Mouse (Mus musculus) adrenal gland, adult 2 months (tissue): ENCODE measurements around the gene 1600014C10Rik. TPM values are rescaled to one million over a fixed set of nuclear protein-coding genes. Genes with fewer than 3 reads are reported as not detected.
A peak's percentile ranks its signal among the peaks of the same experiment; 100 is the strongest.

Experiments used
- DNase-seq: peaks from one replicate; pipeline ENCODE4 v3.0.0; 2021
- polyA plus RNA-seq: library from polyadenylated mRNA; depleted of rRNA; stranded (reverse); fragments of >200 nt; gene quantifications from 2 replicates; pipeline ENCODE4 v1.2.3, GENCODE M21; 2012
- total RNA-seq, 2 experiments: library from RNA; stranded (reverse); gene quantifications; 2 replicates each; pipeline ENCODE4 v1.2.3; 2021

Gene 1600014C10Rik
- total and polyA plus RNA-seq, 3 experiments: 18.7 to 40.5 (median 37.8) TPM

DNA sequence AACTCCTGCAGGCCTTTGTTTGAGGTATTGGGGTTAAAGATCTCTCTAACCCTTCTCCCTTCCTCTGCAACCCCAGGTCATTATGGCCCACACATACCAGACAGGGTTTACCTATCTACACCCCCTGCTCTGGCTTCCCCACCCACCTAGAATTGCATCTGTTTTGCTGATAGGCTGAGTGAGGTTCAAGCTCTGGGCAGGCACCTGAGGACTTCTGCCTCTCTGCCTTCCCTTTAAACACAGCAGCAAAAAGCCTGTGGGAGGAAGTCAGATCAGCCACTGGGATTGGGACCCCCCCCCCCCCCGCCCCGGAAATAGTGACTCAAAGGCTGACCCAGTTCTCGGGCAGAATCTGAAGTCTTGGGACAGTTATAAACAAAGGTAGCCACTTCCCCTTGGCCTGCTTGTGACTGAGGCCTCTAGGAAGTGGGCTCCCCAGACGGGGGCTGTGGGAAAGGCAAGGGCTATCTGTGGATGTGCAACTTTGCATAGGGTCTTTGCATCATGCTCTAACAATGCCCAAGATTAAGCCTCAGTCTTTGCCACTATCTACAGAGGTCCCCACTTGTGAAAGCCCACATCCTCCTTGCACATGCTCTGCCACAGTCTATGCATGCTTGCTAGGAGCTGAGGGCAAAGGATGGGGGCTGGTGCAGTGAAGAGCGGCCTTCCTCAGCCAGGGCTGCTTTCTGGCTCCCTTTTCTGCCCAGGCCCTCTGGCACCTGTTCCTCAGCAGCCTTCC lies 31.6 kb downstream of the 1600014C10Rik start:
- DNase-seq: no peak

DNA sequence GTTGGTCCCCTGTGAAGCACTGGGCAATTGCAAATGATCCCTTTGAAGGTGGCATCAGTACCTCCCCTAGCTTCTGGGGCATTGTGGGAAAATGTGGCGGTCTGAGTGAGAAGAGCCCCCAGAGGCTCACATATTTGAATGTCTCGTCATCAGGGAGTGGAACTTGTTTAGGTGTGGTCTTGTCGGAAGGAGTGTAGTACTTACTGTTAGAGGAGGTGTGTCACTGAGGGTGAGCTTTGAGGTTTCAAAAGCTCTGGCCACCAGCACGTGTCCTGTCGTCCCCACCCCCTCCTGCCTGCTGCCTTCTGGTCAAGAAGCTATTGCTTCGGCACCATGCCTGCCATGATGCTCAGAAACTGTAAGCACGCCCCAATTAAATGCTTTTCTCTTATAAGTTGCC lies 32.3 kb downstream of the 1600014C10Rik start:
- no peak for DNase-seq

DNA sequence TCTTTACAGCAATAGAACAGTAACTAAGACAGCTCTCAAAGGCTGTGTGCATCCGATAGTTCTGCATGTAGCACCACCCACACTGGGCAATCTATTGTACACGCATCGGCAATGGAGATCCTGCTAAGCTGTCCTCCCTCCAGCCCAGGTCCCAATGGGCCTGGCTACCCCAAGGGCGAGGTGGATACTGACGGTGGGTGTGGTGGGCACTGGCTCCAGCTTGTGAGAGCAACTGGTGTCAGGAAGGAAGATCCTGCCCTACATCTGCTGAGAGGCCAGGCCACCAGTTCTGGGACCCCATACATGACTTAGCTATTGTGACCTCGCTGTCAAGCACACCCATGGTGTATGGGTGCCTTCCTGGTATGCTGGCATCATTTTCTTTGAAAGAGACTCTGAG lies 32.7 kb downstream of the 1600014C10Rik start:
- DNase-seq: no peak

DNA sequence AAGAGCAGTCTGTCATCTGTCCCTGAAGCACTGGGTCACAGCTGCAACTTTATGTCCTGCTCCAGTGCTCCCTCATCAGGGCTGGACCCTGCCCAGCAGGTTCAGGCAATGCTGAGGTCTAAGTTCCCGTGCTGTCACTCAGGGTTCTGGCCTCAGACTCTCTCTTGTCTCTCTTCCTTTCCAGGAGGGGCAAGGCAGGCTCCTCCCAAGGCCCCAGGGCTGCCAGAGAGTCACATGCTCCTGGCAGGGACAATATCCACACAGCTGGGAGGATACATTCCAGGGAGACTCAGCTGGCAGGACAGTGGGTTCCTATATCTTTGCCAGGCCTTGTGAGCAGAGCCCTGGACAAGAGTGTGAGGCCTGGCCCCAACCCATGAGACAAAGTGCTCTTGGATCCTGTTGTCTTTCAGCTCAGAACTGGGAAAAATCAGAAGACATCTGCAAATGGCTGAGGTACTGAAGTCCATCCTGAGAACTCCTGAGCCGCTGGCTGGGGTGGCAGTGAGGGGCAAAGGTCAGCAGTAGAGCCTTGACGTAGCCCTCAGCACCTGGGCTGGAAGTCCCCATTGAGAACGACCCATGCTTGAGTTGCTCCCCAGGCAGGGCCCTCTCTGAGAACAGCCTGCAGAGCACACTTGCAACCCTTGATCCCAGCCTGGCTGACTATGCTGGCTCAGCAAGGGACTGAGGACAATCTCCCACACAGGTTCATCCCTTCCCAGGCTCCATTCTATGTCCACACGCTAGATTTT lies 34.6 kb downstream of the 1600014C10Rik start:
- DNase-seq: peak; percentile 88

DNA sequence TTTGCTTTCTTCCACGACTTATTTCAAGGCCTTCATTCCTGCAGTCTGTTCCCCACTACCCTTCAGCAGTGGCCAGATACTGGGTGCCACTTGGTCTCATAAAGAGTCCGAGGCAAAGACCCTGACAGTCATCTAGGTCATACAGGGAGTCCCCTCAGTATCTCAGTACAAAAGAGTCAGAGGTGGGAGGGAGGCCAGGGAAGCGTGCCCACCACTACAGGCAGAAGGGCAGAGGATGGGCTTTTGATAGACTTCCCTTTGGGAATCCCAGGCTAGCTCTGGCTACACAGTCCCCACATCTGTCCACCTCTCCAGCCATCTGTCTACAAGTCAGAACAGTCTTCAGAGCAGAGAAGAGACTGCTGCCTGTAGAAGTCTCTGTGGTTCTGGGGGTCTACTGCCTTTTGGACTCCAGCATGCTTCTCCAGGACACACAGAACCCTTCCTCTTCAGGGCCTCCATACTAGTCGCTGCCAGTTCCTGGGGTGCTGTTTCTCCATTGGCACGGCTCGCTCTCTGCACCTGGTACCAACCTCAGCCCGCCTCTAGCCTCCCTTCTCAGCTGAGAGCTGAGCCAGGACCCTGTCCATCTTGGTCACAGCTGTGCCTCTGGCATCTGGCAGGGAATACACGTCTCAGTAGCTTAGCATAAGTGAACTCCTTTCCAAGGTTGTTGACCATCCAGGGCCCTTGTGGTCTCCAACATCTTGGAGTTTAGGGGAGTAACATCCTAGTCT lies 35.8 kb downstream of the 1600014C10Rik start:
- DNase-seq: no peak

DNA sequence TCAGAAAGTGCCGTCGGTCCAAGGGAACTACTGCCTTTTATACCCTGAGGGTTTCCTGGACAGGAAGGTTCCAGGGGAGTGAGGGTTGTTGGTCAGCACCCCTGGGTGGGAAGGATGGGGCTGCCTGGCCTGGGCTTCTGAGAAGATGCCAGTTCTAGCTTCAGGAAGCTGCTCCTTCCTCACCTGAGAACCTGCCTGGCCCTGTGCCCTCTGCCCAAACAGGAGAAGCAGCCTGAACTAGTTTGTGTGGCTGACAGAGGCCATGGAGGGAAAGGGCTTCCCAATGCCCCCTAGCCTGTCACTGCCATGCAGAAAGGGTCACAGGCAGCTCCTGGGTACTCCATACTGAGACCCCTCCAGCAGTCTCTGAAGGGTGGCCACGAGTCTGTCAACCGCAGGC lies 36.5 kb downstream of the 1600014C10Rik start:
- no peak for DNase-seq

DNA sequence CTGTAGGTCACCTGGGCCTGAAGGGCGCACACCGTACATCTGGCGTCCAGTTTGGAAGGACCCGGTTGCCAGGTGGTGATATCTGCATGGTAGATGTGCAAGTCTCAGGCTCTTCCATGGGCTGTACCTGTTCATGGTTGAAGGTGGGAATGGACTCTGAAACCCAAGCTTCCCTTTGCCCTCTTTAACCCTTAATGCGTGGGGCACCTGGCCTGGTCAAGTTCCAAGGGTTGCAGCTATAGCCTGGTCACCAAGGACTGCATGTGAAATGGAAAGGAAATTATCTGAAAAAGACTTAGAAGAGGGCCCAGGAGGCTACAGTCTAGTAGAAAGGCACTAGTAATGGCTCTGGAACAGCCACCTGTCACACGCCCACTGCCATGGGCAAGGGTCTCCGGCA lies 37.8 kb downstream of the 1600014C10Rik start:
- DNase-seq: no peak

DNA sequence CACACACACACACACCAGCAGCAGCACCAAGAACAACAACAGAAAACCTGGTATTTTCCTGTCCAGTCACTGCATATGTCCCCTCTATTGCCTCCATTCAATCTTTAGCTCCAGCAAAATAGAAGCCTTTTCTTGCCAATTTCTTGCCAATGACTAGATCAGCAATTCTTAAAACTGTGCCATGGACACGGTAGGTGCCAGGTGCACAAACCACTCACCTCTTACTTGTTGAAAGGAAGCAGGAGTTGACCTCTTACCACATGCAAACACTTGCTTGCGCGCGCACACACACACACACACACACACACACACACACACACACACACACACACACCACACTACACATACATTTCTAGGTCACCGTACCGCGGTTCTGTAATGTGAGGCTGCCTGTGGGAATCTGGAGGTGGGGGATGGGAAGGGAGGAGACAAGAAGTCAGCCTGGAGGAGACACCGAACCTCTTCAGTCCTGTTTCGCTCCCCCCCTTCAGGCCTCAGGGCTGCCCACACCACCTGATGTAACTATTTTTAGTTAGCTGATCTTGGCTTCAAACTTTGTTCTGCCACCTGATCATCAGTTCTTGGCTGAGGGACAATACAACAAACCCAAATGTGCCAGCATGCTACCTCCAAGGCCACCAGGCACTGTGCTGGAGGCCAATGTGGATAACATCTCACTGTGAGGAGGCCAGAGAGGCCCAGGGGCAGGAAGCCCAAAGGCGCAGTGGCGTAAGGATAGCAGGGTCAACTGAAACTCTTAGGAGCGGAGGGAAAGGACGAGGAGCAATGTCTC lies 41.8 kb downstream of the 1600014C10Rik start:
- DNase-seq: peak; percentile 57

DNA sequence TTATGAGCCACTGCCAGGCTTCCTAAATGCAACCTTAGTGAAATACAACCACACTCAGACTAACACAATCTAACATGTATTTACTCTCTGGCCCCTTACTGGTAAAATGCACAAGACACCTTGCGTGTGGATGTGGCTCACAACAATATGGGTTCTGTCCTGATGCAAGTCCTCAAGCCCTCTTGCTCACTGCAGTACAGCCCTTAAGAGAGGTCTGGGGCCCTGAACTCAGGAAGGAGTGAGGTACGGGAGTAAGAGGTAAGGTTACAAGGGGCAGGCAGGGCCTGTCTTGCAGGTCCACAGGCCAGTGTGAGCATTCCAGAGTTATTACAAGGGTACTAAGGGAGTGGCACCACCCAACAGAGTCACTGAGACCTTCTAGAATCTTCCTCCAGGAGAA lies 43.2 kb downstream of the 1600014C10Rik start:
- no peak for DNase-seq

DNA sequence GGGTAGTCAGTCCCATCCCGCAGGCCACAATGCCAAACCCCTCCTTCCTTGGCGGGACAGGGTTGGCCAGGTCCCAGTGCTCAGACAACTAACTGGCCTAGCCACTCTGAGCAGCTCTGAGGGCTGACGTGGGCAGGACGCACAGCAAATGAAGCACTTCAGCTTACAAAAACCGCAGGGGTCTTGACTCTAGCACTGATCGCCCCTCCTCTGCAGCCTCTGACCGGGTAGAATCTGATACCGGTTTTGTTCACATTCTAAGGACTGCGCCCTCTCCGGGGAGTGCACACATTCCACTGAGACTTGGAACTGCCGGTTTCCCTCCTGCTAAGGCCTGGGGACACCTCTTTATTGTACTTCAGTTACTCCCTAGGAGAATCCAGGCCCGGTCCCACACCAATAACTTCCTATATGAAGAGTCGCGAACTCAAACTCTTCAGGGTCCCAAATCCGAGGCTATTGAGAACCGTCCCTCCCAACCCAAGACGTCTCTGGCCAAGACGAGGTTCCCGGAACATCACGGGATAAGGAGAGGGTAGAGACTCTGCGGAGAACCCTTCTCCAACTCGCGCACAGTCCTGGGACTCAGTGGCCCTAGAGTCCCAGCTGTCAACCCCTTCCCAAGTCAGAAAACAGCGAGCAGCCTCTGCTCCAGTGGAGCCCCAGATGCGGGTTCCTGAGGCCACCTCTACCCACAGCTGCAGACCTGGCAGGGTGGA lies 44.3 kb downstream of the 1600014C10Rik start:
- peak; percentile 85 for DNase-seq

DNA sequence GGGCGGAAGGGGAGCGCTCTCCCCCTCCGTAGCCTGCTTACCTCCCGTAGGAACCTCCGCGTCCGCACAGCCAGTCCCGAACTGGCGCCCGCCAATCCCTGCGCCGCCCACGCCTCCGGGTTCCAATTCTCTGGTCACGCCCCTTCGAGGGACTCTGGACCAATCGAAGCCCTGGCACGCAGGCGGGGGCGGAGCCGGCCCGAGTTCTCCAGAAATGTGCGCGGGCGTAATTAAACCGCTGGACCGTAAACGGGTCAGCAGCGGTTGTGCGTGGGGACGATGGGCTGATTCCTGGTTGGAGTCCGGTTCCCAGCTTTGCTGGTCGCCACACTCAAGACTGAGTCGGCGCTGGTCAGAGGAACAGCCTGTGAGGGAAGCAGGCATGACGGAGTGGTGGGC lies 44.9 kb downstream of the 1600014C10Rik start, which contains the start of gene Plekhf1:
TSS of gene Plekhf1 (minus strand) at position 117 of the 399 bp plus-strand sequence.
- peak; percentile 96 for DNase-seq

DNA sequence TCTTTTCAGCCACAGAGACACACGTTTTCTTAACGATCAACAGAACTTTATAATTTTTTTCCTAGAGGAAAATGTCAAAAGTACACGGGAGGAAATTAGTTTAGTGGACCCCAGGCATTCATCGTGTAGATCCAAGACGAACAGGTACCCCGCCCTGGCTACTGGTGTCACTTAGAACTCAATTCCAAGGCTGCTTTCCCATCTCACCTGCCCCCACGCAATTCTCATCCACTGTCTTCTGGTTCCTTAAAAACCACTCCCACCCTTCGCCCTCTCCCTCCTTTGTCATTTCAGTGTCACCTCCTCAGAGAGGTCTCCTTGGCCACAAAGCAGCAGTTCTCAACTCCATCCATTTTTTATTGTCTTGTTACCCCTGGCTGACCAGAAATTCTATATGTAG lies 45.3 kb downstream of the 1600014C10Rik start:
- no peak for DNase-seq

DNA sequence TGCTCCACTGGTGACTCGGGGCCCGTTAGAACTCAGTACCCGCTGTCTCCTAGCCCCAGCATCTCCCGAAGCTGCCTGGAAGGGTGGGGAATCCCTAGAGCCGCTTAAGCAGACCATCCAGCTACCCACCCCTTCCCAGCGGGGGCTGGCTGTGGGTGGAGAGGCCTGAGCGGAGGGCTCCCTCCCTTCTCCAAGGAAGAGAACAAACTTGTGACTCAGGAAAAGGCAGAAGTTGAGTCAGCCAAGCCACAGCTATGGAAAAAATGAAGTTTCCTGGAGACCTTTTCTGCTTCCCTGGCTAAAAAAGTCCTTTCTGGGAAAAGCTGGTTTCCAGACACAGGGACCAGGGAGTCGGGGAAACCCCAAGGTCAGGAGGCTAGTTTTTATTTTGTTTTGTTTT lies 47.3 kb downstream of the 1600014C10Rik start:
- DNase-seq: peak; percentile 20

DNA sequence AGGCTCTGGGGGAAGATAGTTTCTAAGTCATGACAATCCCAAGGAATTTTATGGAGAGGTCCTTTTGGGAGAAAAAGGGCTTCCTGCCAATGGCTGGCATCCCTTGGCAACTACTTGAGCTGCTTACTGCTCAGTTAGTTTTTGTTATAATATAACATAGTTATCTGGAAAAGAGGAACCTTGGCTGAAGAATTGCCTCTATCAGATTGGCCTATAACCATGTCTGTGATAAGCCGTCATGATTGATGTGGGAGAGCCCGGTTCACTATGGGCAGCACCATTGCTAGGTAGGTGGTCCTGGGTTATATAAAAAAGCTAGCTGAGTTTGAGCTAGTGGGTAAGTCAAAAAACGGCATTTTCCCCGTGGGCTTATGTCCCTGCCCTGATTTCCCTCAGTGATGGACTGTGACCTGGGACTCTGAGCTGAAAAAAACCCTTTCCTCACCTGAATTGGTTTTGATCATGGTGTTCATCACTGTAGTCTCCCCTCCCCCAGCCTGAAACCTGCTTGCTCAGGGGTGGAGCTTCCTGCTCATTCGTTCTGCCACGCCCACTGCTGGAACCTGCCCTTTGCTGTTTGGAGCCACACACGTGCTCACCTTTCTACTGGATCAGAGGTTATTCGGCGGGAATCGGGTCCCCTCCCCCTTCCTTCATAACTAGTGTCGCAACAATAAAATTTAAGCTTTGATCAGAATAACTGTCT lies 53.5 kb downstream of the 1600014C10Rik start:
- DNase-seq: no peak

DNA sequence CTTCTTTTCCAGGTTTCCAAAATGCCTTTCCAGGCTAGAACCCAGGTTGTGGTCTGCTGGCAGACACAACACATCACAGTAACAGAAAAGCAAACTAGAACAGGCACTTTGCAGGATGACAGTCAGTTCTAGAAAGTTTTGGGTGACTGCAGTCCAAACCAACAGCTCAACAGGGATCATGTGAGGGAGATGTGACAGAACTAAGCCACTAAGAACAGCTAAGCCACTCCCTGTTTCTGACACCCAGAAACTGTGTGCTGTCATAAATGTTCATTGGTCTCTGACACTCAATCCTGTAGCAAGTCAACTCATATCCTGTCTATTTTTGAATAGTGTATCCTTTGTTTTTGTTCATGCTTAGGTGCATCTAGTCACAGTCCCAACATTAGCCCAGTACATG lies 54.1 kb downstream of the 1600014C10Rik start:
- no peak for DNase-seq

DNA sequence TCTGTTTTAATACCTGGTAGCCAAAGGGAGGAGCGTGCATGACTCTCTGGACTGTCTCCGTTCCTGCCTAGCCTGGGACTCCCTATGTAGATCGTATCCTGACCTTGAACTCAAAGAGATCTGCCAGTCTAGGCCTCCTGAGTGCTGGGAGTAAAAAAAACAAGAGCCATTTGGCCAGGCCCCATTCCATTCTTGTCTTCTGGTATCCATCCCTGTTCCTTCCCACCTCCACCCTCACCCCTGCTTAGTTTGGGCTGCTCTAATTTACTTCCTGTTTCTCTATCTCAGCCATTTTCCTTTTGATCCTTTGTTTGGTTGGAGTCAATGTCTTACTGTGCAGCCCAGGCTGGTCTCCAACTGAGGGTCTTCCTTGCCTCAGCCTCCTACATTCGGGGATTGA lies 59.4 kb downstream of the 1600014C10Rik start:
- DNase-seq: no peak
